ENCODE assay signal across 8 mouse cellular contexts in the genomic region with DNA sequence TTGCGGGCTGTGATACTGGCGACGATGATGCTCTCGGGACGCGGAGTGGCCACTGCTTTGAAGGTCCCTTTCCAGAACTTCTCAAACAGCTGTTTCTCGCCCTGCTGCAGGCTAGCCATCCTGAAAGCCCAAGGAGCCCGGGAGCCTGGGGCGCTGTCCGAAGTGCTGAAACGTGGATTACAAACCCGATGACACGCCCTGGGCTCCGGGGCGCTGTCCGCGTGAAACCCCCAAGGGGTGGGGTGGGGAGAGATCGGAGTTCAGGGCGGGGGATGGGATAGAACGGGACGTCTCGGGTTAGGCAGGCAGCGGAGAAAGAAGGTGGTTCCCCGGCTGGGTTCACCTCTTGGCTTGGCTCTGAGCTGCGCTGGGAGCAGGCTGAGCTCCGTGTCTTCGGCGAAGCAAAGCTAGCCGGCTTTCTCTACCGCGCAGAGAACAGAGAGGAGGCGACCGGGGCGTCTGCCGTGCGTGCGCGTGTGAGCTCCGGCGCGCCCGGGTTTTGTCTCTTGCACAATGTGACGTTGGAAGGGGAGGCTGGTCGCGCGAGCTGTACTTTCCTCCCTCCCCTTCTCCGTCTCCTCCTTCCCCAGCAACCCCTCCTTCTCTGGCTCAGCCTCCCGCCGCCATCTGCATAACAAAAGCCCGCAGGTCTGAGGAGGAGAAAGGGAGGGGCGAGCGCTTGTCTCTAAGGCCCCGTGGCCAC. TPM values are rescaled to one million over a fixed set of nuclear protein-coding genes. Genes with fewer than 3 reads are reported as not detected.
A peak's percentile ranks its signal among the peaks of the same experiment; 100 is the strongest.
DNase-seq lines count a peak whose midpoint lies in the region; ATAC-seq and TF ChIP-seq lines count a peak whose summit lies in the region.

A gene (minus strand): TSS at position 472 of the 703 bp plus-strand sequence.

- peaks cover 16% of the 10 kb centered on the region for H3K4me1 ChIP-seq in heart, embryonic 12.5 days (replicated peaks)
- no peaks in the 10 kb centered on the region for H3K4me1 ChIP-seq in kidney, postnatal 0 days (replicated peaks; ENCODE audit: insufficient read depth, low read length)
- H3K4me1 ChIP-seq in limb, embryonic 13.5 days, result no peaks in the 10 kb centered on the region

- peaks cover 73% of the 10 kb centered on the region for H3K27me3 ChIP-seq in heart, embryonic 12.5 days (replicated peaks)
- peaks cover 33% of the 10 kb centered on the region for H3K27me3 ChIP-seq in kidney, postnatal 0 days (ENCODE audit: insufficient read depth, low read length)
- H3K27me3 ChIP-seq in limb, embryonic 13.5 days, result peaks cover 65% of the 10 kb centered on the region

- no peak within 1 kb of the TSS for H3K27ac ChIP-seq in heart, embryonic 12.5 days (ENCODE audit: poor library complexity, severe bottlenecking)
- no peak within 1 kb of the TSS for H3K27ac ChIP-seq in kidney, postnatal 0 days
- H3K27ac ChIP-seq in limb, embryonic 13.5 days, result no peak within 1 kb of the TSS

- H3K36me3 ChIP-seq in heart, embryonic 12.5 days, result no peaks in the 10 kb centered on the region
- H3K36me3 ChIP-seq in kidney, postnatal 0 days (ENCODE audit: insufficient read depth, low read length), result no peaks in the 10 kb centered on the region
- no peaks in the 10 kb centered on the region for H3K36me3 ChIP-seq in limb, embryonic 13.5 days

- no peak within 1 kb of the TSS for H3K9ac ChIP-seq in heart, embryonic 12.5 days
- H3K9ac ChIP-seq in kidney, postnatal 0 days (ENCODE audit: low read depth, low read length), result no peak within 1 kb of the TSS
- no peak within 1 kb of the TSS for H3K9ac ChIP-seq in limb, embryonic 13.5 days

- H3K9me3 ChIP-seq in heart, embryonic 12.5 days (replicated peaks), result peaks cover 9% of the 10 kb centered on the region
- 0 out of 2 replicates have a peak, but pooled peaks cover 6% of the 10 kb centered on the region for H3K9me3 ChIP-seq in kidney, postnatal 0 days (replicated peaks; ENCODE audit: low read length)
- H3K9me3 ChIP-seq in limb, embryonic 13.5 days, result 0 out of 2 replicates have a peak, but pooled peaks cover 4% of the 10 kb centered on the region

- peak; percentile 39; the same call in 1 of the 2 replicates for ATAC-seq in heart, embryonic 12.5 days (ENCODE audit: insufficient number of reproducible peaks, low FRiP score)
- ATAC-seq in kidney, postnatal 0 days (replicated peaks; ENCODE audit: low FRiP score, low read depth), result 0 out of 2 replicates have a peak, but pooled peaks have one; percentile 25
- peak; percentile 36; the same call in 1 of the 2 replicates for ATAC-seq in limb, embryonic 13.5 days (ENCODE audit: low FRiP score, low read depth)

- DNase-seq in heart, adult 18-20 months, result peak; percentile 3 to 55
- no peak for DNase-seq in heart, adult 11 months
- DNase-seq in embryo, embryonic 11 days, result peak; percentile 91
- peak; percentile 70 for DNase-seq in kidney, postnatal 0 days (ENCODE audit: low spot score)
- DNase-seq in neural tube, embryonic 10.5 days (ENCODE audit: extremely low spot score, low spot score), result peak; percentile 92
- peak; percentile 65 for DNase-seq in testis, postnatal 14 days (ENCODE audit: low spot score)

- 1% methylated on average over 52 of the region's 53 CpGs for WGBS in heart, embryonic 12.5 days
- under 1% methylated on average over 49 of the region's 53 CpGs for WGBS in kidney, postnatal 0 days
- WGBS in limb, embryonic 13.5 days, result under 1% methylated on average over 50 of the region's 53 CpGs

- H3K4me2 ChIP-seq in heart, embryonic 12.5 days, result peak within 1 kb of the TSS; percentile 63
- no peak within 1 kb of the TSS for H3K4me2 ChIP-seq in kidney, postnatal 0 days (ENCODE audit: low read length)
- peak within 1 kb of the TSS; percentile 47 for H3K4me2 ChIP-seq in limb, embryonic 13.5 days (replicated peaks)

- TF ChIP-seq CTCF in kidney, postnatal 0 days (IDR thresholded peaks at IDR 0.05; ENCODE audit: low read depth), result no peak

- H3K4me3 ChIP-seq in heart, embryonic 12.5 days, result peak within 1 kb of the TSS; percentile 38
- no peak within 1 kb of the TSS for H3K4me3 ChIP-seq in kidney, postnatal 0 days (replicated peaks; ENCODE audit: low read depth, low read length)
- H3K4me3 ChIP-seq in limb, embryonic 13.5 days, result peak within 1 kb of the TSS; percentile 19

RNA-seq across cellular contexts. Expression of the gene that starts here (rescaled TPM):
- 10 to 100 TPM in 1 of 2 experiments, 1 to 10 TPM in 1; 7.2 to 12.0 TPM for total RNA-seq in heart, adult 18-20 months (2021)
- 1.7 and 2.4 TPM in 2 replicates for polyA plus RNA-seq in heart, embryonic 12.5 days (2016; fragmentation: Nextera tagmentation; extraction: Ambion mirVana)
- 0.11 and 0.33 TPM in 2 replicates for polyA plus RNA-seq in kidney, postnatal 0 days (2015; fragmentation: Nextera tagmentation; extraction: Ambion mirVana)
- polyA plus RNA-seq in limb, embryonic 13.5 days (2015; fragmentation: Nextera tagmentation; extraction: Ambion mirVana), result 0.25 and 0.52 TPM in 2 replicates

Comparison
In these comparisons a context has a peak if more than half of its experiments do, and no peak if none do; other contexts are left out.
1. Peak in DNase-seq and ATAC-seq in kidney, postnatal 0 days; RNA of the gene not detected or under 1 TPM.
2. Peak in ATAC-seq, H3K4me3 ChIP-seq and H3K4me2 ChIP-seq in limb, embryonic 13.5 days; RNA of the gene not detected or under 1 TPM.